10 mouse cellular contexts compared by ENCODE assay signal in the genomic region with DNA sequence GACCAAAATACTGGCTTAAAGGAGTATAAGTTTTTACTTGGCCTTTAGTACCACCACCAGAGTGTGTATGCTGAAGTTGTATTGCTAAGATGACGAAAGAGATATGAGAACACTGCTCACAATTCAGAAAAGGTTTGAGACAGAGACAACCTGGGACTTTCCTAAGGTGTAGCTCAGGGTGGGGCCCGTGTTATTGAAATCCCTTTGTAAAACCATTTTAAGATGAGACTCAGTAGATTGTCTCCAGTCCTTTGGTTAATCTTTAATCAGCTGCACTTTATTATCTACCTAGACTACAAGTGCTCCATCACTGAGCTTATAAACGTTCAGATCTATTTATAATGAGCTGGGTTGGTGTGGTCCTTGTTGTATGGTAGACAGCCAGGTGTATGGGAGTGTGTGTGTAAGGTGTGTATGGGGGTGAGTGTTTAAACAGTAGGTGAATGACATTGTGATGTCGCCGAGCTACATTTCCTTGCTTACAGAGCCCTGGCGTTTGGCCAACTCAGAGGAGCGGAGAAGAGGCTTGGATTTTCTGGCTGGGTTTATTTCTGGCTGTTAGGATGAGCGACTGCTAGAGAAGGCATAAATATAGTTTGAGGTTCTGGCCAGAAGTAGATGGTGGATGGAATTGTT. TPM values are rescaled to one million over a fixed set of nuclear protein-coding genes. Genes with fewer than 3 reads are reported as not detected.
A peak's percentile ranks its signal among the peaks of the same experiment; 100 is the strongest.
DNase-seq lines count a peak whose midpoint lies in the region; ATAC-seq and TF ChIP-seq lines count a peak whose summit lies in the region.
"Had no signal": no experiment of that assay in that cellular context is flagged by ENCODE, and none has a peak within 500 bp of the region (broad histone marks: within the 10 kb centered on the region; RNA-seq: fewer than 3 reads in every experiment).

No protein-coding gene starts in this region.

- no peak for TF ChIP-seq POLR2A in cerebellum, adult 2 months (IDR thresholded peaks at IDR 0.05; ENCODE audit: borderline replicate concordance, insufficient read depth, low read length)
- TF ChIP-seq POLR2A in thymus, adult 2 months (IDR thresholded peaks at IDR 0.05; ENCODE audit: control insufficient read depth, extremely low read depth, insufficient read depth, low read length, poor library complexity): no peak

- H3K4me2 ChIP-seq in hindbrain, postnatal 0 days (ENCODE audit: low read depth, low read length): no peak overlapping the region
- no peak overlapping the region for H3K4me2 ChIP-seq in hindbrain, embryonic 12.5 days (replicated peaks)
- peak overlapping the region; percentile 4; the same call in 1 of the 2 replicates for H3K4me2 ChIP-seq in kidney, postnatal 0 days (ENCODE audit: low read length)

- H3K4me3 ChIP-seq in hindbrain, postnatal 0 days (ENCODE audit: low read length): no peak overlapping the region
- no peak overlapping the region for H3K4me3 ChIP-seq in hindbrain, embryonic 12.5 days
- H3K4me3 ChIP-seq in cerebellum, adult 2 months (replicated peaks; ENCODE audit: insufficient read depth, low read depth, low read length): no peak overlapping the region
- no peak overlapping the region for H3K4me3 ChIP-seq in kidney, postnatal 0 days (replicated peaks; ENCODE audit: low read depth, low read length)
- no peak overlapping the region for H3K4me3 ChIP-seq in thymus, adult 2 months (ENCODE audit: control insufficient read depth, insufficient read depth, low read length)
- no peak overlapping the region for H3K4me3 ChIP-seq in layer of hippocampus, adult 2 months

- peak; percentile 44 for DNase-seq in adrenal gland, postnatal 14 days
- no peak for DNase-seq in adrenal gland, adult 2 months
- DNase-seq in hindbrain, postnatal 0 days (ENCODE audit: low spot score): peak; percentile 50
- DNase-seq in cerebellum, adult 2 months: peak; percentile 33 to 36
- DNase-seq in kidney, postnatal 0 days (ENCODE audit: low spot score): no peak
- no peak for DNase-seq in thymus, adult 2 months
- no peak for DNase-seq in layer of hippocampus, adult 2 months (ENCODE audit: low spot score in 2 of 2)
- DNase-seq: thymus, adult 18-20 months had no signal

- no peak for ATAC-seq in hindbrain, postnatal 0 days
- no peak for ATAC-seq in hindbrain, embryonic 12.5 days (ENCODE audit: low FRiP score)
- ATAC-seq in kidney, postnatal 0 days (replicated peaks; ENCODE audit: low FRiP score, low read depth): no peak

- no peak overlapping the region for H3K27ac ChIP-seq in hindbrain, postnatal 0 days
- H3K27ac ChIP-seq in hindbrain, embryonic 12.5 days: no peak overlapping the region
- H3K27ac ChIP-seq in cerebellum, adult 2 months (ENCODE audit: insufficient read depth, low read length): no peak overlapping the region
- H3K27ac ChIP-seq in kidney, postnatal 0 days: no peak overlapping the region
- H3K27ac ChIP-seq in thymus, adult 2 months (ENCODE audit: control insufficient read depth, insufficient read depth, low read length): no peak overlapping the region
- no peak overlapping the region for H3K27ac ChIP-seq in layer of hippocampus, adult 2 months
- H3K27ac ChIP-seq: macrophage had no signal

- H3K4me1 ChIP-seq in hindbrain, postnatal 0 days (ENCODE audit: insufficient read depth, low read length): no peaks in the 10 kb centered on the region
- H3K4me1 ChIP-seq in hindbrain, embryonic 12.5 days: peaks cover 10% of the 10 kb centered on the region
- peaks cover 7% of the 10 kb centered on the region; the same call in 1 of the 2 replicates for H3K4me1 ChIP-seq in cerebellum, adult 2 months (ENCODE audit: control insufficient read depth, insufficient read depth, low read length)
- peaks cover 50% of the 10 kb centered on the region for H3K4me1 ChIP-seq in kidney, postnatal 0 days (replicated peaks; ENCODE audit: insufficient read depth, low read length)
- peaks cover 4% of the 10 kb centered on the region for H3K4me1 ChIP-seq in thymus, adult 2 months (replicated peaks; ENCODE audit: control insufficient read depth, insufficient read depth, low read length)

- no peak for TF ChIP-seq CTCF in hindbrain, postnatal 0 days (IDR thresholded peaks at IDR 0.05; ENCODE audit: low read depth)
- no peak for TF ChIP-seq CTCF in cerebellum, adult 2 months (IDR thresholded peaks at IDR 0.05; ENCODE audit: borderline replicate concordance, insufficient read depth, low read depth, low read length)
- no peak for TF ChIP-seq CTCF in kidney, postnatal 0 days (IDR thresholded peaks at IDR 0.05; ENCODE audit: low read depth)
- no peak for TF ChIP-seq CTCF in thymus, adult 2 months (IDR thresholded peaks at IDR 0.05; ENCODE audit: borderline replicate concordance, control insufficient read depth, extremely low read depth, insufficient read depth, low read length, poor library complexity)
- TF ChIP-seq CTCF in layer of hippocampus, adult 2 months (conservative IDR thresholded peaks at IDR 0.05): no peak

- no peaks in the 10 kb centered on the region for H3K9me3 ChIP-seq in hindbrain, postnatal 0 days (ENCODE audit: low read length)
- no peaks in the 10 kb centered on the region for H3K9me3 ChIP-seq in hindbrain, embryonic 12.5 days (replicated peaks)
- no peaks in the 10 kb centered on the region for H3K9me3 ChIP-seq in kidney, postnatal 0 days (replicated peaks; ENCODE audit: low read length)

- no peak overlapping the region for H3K9ac ChIP-seq in hindbrain, postnatal 0 days (replicated peaks; ENCODE audit: low read length)
- no peak overlapping the region for H3K9ac ChIP-seq in hindbrain, embryonic 12.5 days
- no peak overlapping the region for H3K9ac ChIP-seq in kidney, postnatal 0 days (ENCODE audit: low read depth, low read length)

- no peaks in the 10 kb centered on the region for H3K36me3 ChIP-seq in hindbrain, postnatal 0 days (ENCODE audit: insufficient read depth, low read length)
- no peaks in the 10 kb centered on the region for H3K36me3 ChIP-seq in hindbrain, embryonic 12.5 days
- H3K36me3 ChIP-seq in kidney, postnatal 0 days (ENCODE audit: insufficient read depth, low read length): no peaks in the 10 kb centered on the region
- H3K36me3 ChIP-seq in thymus, adult 2 months (ENCODE audit: control insufficient read depth, insufficient read depth, low read length): no peaks in the 10 kb centered on the region

- 55% methylated on average over 8 of the region's 8 CpGs for WGBS in hindbrain, postnatal 0 days
- 78% methylated on average over 8 of the region's 8 CpGs for WGBS in hindbrain, embryonic 12.5 days
- WGBS in cerebellum, adult 2 months: 31% methylated on average over 8 of the region's 8 CpGs
- 37% methylated on average over 8 of the region's 8 CpGs for WGBS in kidney, postnatal 0 days
- 90% methylated on average over 8 of the region's 8 CpGs for WGBS in thymus, adult 2 months

- H3K27me3 ChIP-seq in hindbrain, postnatal 0 days (ENCODE audit: insufficient read depth, low read length): no peaks in the 10 kb centered on the region
- no peaks in the 10 kb centered on the region for H3K27me3 ChIP-seq in hindbrain, embryonic 12.5 days
- no peaks in the 10 kb centered on the region; the same call in 1 of the 2 replicates for H3K27me3 ChIP-seq in cerebellum, adult 2 months (ENCODE audit: control insufficient read depth, insufficient read depth, low read length)
- no peaks in the 10 kb centered on the region for H3K27me3 ChIP-seq in kidney, postnatal 0 days (ENCODE audit: insufficient read depth, low read length)
- no peaks in the 10 kb centered on the region for H3K27me3 ChIP-seq in thymus, adult 2 months (ENCODE audit: control insufficient read depth, insufficient read depth, low read length)

RNA-seq across cellular contexts. Expression of a gene that starts 21.1 kb away (rescaled TPM):
- 31.4 and 36.7 TPM in 2 replicates for total RNA-seq in adrenal gland, postnatal 14 days (2021)
- 10 to 100 TPM; 30.8 to 32.5 TPM for total RNA-seq in adrenal gland, adult 2 months (2021)
- 12.9 and 18.8 TPM in 2 replicates for polyA plus RNA-seq in adrenal gland, adult 2 months (2012; rRNA removed)
- 129 and 143 TPM in 2 replicates for total RNA-seq in hindbrain, postnatal 0 days (2014; rRNA removed)
- 13.6 and 14.6 TPM in 2 replicates for polyA plus RNA-seq in hindbrain, postnatal 0 days (2015; fragmentation: Nextera tagmentation; extraction: Ambion mirVana)
- 11.0 and 12.7 TPM in 2 replicates for polyA plus RNA-seq in hindbrain, embryonic 12.5 days (2016; fragmentation: Nextera tagmentation; extraction: Ambion mirVana)
- 34.4 and 35.8 TPM in 2 replicates for polyA plus RNA-seq in cerebellum, adult 2 months (2012; rRNA removed)
- 8.4 TPM in 2 replicates for polyA plus RNA-seq in kidney, postnatal 0 days (2015; fragmentation: Nextera tagmentation; extraction: Ambion mirVana)
- polyA plus RNA-seq in thymus, adult 2 months (2012; rRNA removed): 12.2 and 19.2 TPM in 2 replicates
- 100 to 1,000 TPM; 138 to 153 TPM for total RNA-seq in layer of hippocampus, adult 2 months (2021)

Comparison
In these comparisons a context has a peak if more than half of its experiments do, and no peak if none do; other contexts are left out.
1. DNase-seq: peak in adrenal gland, postnatal 14 days (single experiment), hindbrain, postnatal 0 days (single experiment) and cerebellum, adult 2 months (2 of 2); none in adrenal gland, adult 2 months (single experiment), kidney, postnatal 0 days (single experiment), thymus, adult 2 months (single experiment) and layer of hippocampus, adult 2 months (0 of 2).